Mouse (Mus musculus) neutrophil, adult 59 days (primary cell): ENCODE measurements around the gene Dcdc2a. TPM values are rescaled to one million over a fixed set of nuclear protein-coding genes. Genes with fewer than 3 reads are reported as not detected.

Source experiments
- total RNA-seq, 2 experiments: library from RNA; stranded (reverse); gene quantifications; 1 replicate in 1 of 2; 2 replicates in 1 of 2; pipeline ENCODE4 v1.2.4; 2023

Dcdc2a gene
- total RNA-seq = not detected

DNA sequence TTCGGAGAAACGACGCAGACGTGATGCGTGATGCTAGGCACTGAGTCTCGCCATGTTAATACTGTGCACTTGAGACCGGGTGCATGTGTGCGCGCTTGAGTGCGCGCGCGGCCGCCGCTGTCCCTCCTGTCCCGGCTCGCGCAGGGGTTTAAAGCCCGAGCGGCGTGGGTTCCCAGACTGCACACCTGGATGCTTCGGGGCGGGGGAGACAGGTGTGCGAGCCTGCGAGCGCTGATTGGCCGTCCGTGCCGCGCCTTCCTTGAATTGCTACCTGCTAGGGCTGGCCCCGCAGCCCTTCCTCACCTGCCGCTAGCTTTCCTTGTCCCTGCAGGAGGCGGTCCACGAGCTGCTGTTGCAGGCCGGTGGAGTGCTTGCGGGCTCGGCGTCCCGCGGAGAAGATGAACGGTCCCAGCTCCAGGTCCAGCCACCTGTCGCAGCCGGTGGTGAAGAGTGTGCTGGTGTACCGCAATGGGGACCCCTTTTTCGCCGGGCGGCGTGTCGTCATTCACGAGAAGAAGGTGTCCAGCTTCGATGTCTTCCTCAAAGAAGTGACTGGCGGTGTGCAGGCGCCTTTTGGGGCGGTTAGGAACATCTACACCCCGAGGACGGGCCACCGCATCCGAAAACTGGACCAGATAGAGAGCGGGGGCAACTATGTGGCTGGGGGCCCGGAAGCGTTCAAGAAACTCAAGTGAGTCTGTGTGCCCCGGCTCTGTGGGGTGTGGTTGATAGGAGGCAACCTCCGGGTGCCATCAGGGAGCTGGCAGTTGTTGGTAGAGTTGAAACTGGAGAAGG is at the start of gene Dcdc2a:
Gene Dcdc2a, plus strand, starts transcription at position 132 of the 795 bp plus-strand sequence.

DNA sequence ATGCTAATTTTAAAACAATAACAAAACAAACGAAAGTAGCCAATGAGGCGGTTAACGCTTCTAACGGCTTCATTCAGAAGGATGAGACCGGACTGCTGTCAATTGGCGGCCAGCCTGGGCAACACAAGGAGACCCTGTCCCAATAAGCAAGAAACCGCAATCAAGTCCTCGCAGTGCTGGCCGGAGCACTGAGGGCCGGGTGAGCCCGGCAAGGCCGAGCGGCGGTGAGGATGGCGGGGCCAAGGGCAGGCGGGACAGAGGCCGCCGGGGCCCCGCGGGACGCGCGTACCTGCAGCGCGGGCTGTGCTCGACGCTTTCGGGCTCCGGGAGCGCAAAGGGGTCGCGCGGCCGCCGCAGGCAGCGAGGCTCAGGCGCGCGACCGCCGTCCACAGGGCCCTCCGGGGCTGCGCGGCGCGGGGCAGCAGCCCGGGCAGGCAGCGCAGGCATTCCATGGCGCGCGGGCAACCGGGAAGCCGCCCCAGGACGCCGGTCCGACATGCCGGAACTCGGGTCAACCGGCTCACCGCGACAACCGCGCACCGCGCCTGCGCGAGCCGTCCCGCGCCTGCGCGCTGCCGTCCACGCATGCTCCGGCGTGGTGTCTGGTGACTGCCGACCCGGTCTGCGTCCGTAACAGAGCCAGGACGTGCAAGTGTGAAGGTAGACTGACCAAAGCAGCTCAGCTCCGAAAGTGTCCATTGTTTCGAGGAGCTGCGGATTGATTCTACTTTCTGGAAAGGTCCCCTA is 35.8 kb upstream of the Dcdc2a start, which contains the start of gene Mrs2:
Gene Mrs2, minus strand, starts transcription at position 587 of the 747 bp plus-strand sequence.

Other genes with a start within 250 kb of the Dcdc2a start
- 10 to 100 TPM in 1 of 2 experiments, 1 to 10 TPM in 1; 8.2 to 10.7 TPM for gene Acot13, start 224.5 kb upstream of the Dcdc2a start, total RNA-seq
- gene Tdp2, start 224.3 kb upstream of the Dcdc2a start, total RNA-seq = 10 to 100 TPM; 18.9 to 24.8 TPM
- not detected for gene D130043K22Rik, start 210.9 kb upstream of the Dcdc2a start, total RNA-seq
- 1 to 10 TPM in 1 of 2 experiments, under 1 TPM in 1; 0.82 to 1.1 TPM for gene Aldh5a1, start 118.3 kb upstream of the Dcdc2a start, total RNA-seq
- gene Gpld1, start 112.9 kb upstream of the Dcdc2a start, total RNA-seq = 1 to 10 TPM in 1 of 2 experiments, under 1 TPM in 1; 0.67 to 1.1 TPM
- gene Mrs2, start 35.6 kb upstream of the Dcdc2a start, total RNA-seq = 10 to 100 TPM; 24.9 to 25.9 TPM
- gene Nrsn1, start 214.5 kb downstream of the Dcdc2a start, total RNA-seq = not detected